Mouse (Mus musculus) urinary bladder, postnatal 10 days (tissue): Measurements from ENCODE around the gene Ext2.
A peak's percentile ranks its signal among the peaks of the same experiment; 100 is the strongest.

Source experiments
- DNase-seq: peaks from one replicate; pipeline ENCODE4 v3.0.0; 2022; ENCODE audit warnings: low spot score

Gene Ext2

DNA sequence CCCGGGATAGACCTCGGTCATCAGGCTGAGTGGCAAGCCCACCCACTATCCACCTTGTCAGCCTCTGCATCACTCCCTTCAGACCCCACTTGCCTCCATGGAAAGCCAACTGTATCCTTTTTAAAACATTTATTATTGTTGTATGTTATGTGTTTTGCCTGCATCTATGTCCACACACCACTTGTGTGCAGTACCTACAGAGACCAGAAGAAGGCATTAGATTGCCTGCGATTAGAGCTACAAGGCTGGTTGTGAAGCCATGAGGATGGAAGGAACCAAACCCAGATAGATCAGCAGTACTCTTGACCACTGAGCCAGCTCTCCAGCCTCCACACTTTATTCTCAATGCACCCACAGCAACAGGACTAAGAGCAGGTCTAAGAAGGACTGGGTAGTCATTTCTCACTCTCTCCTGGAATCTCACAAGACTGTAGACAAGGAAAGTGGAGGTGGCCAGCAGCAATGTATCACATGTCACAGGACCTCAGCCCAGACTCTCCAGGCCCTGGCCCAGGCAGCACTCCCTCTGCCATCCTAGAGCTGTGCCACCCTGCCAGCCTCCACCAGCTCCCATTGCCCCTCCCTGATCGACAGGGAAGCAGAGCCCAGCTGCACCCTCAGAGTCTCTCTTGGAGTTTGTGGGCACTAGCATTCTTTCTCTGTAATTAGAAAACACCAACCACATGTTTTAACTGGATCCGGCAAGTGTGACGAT lies 15.7 kb downstream of the Ext2 start:
- DNase-seq = no peak

DNA sequence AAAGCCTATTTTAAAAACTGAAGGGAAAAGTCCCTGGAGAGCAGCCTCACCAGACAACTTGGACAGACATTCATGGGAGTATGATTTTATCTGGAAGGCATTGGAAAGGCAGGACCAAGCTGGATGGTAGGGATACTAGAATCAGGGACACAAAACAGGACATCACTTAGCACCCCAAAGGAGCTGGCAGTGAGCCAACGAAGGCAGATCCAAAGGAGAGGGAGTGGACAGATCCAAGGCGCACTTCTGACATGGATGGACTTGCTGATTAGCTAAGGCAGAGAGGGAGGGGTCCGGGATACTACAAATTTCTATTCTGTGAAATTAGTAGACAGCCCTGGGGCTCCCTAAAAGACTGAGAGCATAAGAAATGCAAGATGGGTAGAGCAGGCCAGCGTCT lies 16.8 kb downstream of the Ext2 start:
- no peak for DNase-seq

DNA sequence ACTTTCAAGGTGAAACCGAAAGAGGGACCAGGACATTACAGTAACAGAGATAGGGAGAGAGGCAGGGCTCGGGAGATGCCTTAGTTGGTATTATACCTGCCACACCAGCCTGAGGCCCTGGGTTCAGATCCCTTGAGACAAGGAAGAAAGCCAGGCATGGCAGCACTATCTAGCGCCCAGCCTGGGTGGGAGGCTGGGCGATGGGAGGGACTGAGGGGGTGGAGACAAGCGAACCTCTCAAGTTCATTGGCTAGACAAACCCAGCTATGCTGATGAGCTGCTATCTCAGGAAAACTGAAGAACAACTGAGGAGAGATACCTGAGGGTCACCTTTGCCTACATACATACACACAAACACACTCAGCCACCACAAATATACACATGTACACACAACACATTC lies 17.3 kb downstream of the Ext2 start:
- DNase-seq = no peak

DNA sequence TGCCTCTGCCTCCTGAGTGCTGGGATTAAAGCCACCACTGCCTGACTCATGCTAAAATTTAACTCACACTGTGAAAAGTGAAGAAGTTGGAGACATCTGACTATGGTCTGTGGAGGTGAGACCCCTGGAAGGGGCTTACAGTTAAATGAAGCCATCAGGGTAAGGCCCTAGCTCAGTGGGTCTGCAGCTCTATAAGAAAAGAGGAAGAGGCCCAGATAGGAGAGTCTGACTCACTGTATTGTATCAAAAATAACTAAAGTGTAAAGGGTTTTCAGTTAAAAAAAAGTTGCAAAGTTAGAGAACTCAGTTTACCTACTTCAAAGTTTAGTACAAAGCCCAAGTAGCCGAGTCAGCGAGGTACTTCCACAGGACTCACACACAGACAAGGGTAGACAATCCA lies 19.4 kb downstream of the Ext2 start:
- DNase-seq = no peak

DNA sequence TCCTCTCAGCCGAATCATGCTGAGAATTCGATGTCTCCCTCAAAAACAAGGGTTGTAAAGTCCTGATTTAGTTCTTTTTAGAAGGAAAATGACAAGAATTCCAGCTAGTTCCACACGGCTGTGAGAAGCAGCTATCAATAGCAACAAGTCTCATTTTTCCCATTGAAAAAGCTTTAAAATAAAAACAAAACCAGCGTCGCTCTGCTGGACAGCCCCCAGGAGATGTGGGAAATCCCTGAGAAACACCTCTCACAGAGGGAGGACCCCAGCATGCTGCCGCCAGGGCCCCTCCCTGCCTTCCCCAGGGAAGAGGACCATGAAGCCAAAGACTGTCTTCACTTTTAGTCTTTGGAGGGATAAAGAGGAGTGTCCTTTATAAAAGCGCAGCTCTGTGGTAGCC lies 21.3 kb downstream of the Ext2 start:
- no peak for DNase-seq

DNA sequence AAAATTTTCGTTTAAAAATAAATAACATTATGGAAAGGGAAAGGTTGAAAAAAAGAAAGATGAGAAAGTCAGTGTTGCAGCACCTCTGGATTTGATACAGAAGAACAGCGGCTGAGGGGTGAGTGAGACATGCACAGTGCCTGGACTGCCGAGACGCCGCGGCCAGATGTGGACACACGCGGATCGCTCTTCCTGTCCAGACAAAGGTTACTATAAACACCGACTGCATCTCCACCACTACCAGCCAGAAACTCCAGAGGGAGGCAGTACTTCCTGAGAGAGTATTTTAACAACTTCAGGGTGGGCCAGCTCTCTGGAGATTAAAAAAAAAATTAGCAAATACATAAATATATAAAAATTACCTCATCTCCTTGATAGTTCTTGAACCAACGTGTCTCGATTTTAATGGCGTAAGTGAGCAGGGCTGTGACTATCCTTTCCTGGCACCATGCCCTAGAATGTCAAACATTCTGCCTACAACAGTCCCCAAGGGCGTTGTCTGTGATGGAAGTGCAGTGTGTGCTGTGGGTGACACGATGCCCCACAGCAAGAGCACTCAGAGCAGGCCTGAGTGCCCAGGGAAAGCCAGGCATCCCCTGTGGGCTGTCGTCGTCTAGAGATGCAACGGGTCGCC lies 25.1 kb downstream of the Ext2 start:
- DNase-seq = no peak

DNA sequence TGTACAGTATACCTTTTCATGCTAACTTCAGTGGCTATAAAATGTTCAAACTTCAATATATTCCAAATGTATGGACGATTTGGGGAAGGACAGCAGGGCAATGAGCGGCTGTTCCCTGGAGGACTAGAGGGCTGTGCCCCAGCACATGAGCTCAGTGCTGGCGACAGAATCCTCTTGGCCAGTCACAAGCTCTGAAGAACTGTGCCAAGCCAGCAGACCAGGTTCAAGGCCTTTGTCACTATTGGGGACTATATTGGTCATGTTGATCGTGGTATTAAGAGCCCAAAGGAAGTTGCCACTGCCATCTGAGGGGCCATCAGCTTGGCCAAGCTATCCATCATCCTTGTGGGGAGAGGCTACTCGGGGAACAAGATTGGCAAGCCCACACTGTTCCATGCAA lies 28.0 kb downstream of the Ext2 start:
- no peak for DNase-seq

DNA sequence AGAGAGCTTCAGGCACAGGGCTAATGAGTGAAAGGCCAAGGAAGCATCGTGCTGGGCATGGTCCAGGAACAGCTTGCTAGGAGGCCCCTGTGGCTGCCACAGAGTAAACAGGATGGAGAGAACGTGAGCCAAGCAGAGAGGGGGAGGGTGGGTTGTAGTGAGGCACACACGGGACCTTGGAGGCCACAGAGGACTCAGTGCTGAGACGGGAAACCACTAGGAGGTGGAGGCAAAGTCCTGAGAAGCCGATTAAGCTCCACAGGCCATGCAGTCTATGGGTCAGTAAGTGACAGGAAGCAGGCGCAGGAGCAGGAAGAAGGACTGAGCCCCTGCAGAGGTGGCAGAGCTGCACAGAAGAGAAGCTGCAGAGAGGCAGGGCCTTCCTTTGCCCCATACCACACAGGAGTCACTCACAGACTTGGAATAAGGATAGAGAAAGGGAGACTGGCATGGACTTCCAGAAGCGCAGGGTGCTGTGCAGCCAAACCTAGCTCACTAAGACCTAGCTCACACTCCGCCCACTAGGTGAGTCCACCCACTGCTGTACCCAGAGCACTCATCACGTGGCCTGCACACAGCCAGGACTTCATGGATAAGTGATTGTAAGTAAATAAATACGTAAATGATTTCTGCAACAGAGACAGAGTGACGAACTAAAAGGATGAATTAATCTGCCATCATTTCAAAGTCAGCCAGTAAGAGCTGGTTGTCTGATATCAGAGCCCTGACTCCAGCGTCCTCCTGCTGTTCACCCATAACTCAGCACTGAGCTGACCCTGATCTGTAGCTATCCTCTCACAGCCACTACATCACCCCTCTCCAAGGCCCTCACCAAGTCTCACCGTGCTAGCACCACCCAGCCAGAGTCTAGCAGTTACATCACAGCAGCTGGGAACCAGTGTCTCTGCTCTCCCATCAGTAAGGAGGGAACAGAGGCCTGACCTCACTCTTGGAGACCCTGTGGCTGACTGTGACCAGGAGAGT lies 30.6 kb downstream of the Ext2 start:
- DNase-seq = no peak

DNA sequence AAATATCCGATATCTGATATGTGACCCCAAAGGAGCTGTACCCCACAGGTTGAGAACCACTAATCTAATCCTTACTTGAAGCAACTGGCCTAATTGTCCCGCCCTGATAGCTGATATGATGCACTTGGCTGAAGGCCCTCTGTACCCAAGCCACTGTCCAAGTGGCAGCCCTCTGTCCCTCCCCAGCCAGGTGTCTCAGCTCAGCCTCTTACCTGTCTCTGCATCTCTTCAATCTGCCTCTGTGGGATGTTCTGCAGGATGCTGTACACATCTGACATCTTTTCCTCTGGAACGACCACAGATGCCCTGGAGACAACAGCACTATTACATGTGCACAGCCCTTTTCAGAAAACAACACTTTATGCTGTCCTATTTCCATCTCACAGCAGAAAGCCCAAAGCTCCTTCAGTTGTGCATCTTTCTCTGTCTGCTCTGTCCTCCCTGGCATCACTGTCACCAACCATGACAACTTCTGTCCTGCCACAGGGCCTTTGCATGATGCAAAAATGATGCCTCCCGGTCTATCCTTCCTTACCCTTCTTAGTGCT lies 31.5 kb downstream of the Ext2 start:
- no peak for DNase-seq

DNA sequence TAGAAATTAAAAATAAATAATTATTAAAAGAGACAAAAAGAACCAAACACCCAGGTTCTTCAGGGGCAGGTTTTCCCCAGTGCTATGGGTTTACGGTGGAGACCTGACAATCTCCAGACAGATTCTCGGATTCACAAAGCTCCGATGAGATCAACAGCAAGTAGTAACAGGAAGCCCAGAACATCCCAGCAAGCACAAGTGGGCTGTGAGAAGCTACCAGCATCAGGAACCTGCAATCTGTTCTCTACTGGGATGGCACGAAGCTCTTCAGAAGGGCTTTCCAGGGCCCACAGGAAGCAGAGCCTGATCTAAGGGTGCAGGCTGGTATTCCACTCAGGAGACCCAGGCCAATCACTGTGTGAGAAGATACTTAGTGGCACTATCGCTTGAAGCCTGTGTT lies 33.8 kb downstream of the Ext2 start:
- no peak for DNase-seq

DNA sequence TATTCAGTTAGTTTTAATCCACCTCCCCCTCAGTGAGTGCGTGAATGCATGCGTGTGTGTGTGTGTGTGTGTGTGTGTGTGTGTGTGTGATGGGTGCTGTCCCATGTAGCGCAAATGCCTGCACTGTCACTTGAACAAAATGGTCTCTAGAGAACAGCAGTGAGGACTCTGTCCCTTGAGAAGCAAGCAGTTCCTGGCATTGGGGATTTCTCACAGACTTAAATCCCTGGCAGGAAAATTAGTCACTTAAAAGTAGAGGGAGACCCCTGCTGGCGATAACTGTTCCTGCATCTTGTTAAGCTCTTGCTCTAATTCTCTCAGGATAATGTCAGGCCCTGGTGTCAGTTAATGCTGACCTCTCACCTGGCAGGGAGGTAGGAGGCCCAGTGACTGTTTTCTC lies 36.2 kb downstream of the Ext2 start:
- DNase-seq = peak; percentile 21

DNA sequence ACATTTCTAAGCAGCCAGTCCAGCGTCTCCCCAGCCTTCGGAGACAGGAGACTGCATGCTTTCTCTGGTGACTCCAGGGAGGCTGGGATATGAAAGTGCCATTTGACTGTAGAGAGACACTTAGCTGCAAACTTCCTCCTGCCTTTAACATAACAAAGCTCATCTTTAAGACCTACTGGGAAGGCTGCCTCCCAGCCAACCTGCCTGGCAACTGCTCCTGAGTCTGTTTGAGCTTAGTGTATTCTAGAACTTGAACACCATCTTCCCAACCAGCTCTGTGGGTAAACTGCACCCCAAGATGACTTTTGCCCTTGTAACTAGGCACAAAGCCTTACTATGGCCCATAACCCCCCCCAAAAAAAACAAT lies 37.0 kb downstream of the Ext2 start:
- DNase-seq = no peak

DNA sequence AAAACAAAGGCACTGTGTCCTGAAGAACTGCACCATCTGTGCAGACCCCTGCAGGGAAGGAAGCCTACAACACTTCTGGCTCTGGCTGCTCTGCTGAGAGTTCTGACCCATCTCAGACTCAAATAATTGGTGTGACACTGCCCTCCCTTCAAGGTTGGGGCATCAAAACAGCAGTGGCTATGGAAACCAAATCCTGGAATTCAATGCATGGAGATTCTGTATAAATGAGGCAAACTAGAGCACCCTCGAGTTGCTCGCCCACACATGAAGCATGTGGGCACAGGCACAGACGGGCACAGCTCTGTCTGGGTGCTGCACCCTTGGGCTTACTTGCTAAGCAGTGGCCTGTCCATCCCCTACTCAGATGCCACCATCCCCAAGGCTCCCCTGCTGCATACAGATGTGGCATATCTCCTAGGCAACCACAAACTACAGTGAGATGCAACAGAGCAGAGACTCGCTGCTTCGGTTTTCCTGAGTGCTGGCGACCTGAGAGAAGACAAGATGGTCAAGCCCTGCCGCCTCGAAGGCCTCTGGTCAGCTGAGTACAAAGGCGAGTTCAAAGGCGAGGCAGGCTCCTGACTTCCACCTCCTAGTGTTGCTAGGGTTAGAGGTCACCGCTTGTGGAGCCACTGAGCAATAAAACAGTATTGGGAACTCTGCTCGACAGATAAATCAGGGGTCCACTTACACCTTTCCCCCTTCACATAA lies 37.5 kb downstream of the Ext2 start:
- DNase-seq = no peak

DNA sequence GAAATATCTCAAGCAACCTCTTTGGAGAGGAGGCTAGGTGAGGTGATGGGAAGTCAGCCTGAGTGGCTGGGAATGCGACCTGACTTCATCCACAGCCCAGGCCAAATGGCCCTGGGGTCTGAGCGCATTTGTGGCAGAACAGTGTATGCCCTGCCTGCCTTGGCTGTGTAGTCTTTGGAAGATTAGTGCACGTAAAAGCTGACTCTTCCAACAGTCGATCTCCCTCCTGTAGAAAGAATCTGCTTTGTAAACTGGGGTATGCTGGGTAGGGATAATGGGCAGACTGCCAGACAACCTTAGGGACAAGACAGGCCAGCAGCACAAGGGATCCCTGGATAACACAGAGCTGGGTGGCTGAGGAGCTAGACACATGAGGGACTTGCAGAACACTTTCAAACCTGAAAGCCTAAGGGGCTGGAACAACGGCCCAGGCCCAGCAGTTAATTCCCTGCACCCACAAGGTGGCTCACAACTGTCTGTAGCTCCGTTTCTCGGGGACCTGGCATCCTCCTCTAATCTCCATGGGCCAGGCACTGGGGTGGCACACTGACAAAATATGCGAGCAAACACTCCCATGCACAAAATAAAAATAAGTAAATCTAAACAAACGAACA lies 38.3 kb downstream of the Ext2 start:
- DNase-seq = no peak

DNA sequence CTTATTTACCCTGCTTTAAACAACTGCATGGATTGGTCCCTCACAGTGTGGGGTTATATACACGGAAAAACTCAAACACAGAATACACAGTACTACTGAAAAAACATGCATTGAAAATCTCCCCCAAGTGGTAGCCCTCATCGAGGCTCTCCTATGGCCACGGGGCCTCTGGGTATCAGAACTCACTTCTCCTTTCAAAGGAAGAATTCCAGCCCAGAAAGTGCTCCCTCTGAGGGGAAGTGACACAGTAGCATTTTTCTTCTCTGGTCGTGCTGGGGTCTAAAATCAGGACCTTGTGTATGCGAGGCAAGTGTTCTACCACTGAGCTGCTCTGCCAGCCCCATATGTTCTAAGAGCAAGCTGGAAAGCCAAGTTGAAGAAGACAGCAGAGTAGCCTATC lies 39.7 kb downstream of the Ext2 start:
- no peak for DNase-seq

DNA sequence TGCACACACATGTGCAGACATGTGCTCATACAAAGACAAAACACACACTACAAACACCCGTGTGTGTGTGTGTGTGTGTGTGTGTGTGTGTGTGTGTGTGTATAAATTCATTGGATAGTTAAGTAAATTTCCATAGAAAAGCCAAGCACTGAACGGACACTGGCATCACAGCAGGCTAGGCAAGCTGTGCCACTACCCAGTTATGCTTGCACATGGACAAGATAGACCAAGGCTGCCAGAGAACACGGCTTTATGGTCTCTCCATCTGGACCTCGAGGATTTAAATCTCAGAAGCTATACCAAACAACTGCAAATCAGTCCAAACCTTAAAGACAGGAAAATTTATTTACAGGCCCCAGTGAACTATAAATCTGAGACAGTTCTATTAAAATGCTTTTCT lies 40.2 kb downstream of the Ext2 start:
- no peak for DNase-seq

DNA sequence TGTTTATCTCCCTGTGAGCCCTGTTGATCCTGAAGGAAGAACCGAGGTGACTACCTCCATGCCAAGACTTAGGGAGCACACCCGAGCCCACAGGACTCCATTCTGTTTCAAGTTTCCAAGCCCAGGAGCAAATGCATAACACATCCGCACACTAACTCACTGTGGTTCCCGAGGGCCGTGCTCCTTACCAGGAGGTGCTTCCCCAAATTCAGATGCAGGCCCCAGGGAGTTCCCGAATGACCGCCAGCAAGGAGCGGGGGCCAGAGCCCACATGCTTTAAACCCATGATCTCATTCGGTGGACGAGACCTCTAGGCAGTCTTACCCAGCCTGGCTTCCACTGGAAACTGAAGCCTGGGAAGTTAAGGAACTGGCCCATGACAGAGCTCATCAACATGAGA lies 41.8 kb downstream of the Ext2 start:
- no peak for DNase-seq

DNA sequence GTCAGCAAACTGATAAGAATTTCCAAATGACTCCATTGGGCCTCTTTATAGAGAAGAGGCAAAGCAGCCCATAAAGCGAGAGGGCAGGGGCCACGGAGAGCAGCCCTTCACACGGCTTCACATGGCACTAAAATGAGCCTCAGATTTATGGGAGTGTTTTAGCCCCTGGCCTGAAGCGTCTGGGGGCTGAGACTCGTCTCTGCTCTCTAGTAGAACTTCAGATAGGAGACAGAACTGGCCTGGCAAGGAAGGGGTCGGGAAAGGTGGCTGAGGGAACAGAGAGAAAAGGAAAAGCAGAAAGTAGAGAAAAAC lies 42.5 kb downstream of the Ext2 start:
- no peak for DNase-seq

DNA sequence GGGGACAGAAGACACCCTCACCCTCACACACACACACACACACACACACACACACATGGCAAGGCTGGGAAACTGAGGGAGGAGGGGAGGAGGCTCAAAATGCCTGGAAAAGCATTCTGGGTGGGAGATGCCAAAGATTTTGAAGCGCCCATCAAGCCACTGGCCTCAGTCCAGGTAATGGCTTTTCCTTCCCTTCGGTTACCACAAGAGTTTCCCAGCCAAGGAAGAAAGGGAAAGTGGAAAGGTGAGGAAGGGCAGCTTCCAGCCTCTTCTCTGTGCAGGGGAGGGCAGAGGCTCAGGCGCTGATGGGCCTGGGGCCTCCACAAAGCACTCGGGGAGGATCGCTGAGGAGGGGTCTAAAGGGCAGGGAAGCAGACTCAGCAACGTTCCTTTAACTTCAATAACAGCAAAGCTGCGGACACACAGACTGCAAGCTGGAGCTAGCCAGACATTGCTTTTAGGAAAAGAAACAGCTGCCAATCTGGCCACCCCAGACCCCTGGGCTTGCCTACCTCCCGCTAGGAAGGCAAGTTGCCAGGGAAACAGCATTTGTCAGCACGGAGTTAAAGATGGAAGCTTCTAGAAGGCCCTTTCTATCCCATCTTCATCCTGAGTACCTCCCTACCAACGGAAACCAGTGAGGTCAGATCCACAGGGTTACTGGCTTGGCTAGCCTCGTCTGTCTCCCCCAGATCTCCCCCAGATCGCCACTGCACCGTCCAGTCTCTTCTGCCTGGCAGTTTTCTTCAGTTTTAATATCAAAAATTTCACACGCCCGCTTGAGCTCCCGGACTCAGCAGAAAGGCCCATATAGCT lies 43.1 kb downstream of the Ext2 start:
- DNase-seq = no peak

DNA sequence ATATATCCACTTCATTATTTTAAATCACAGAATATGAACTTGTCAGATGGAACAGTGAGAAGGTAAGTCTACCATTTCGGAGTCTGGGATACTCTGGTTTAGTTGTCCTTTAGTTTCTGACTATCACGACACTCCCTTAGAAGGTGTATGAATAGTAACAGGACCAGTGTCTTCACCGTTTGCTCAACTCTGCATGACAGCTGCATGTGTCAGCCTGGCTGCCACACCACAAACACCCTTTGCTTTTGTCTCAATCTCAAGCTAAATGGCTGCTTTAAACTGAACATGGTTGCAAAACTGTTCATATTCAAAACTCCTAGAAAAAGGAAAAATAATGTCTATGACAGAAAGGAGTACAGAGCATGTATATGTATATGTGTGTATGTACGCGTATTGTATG lies 43.8 kb downstream of the Ext2 start:
- DNase-seq = no peak

DNA sequence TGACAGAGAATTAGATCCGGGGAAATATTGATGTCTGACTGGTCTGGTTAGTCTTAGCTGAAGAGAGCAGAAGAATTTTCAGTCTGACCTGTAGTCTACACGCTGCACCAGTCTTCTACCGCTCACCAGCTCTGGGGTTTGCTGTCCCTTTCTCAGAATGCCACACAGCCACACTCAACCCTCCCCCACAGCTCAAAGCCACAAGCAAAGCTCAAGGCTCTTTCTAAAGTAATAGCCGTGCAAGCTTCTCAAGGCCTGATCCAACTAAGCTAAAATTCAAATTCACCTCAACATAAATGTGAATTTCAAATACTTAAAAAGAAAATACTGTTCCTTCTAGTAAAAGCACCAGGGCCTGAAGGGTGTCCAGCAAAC lies 45.3 kb downstream of the Ext2 start:
- no peak for DNase-seq
